Mouse (Mus musculus): ENCODE measurements around the gene B230217C12Rik. TPM values are rescaled to one million over a fixed set of nuclear protein-coding genes. Genes with fewer than 3 reads are reported as not detected.

The B230217C12Rik gene
- polyA plus RNA-seq, 1 experiment from 2014 or later: 53.5 TPM

DNA sequence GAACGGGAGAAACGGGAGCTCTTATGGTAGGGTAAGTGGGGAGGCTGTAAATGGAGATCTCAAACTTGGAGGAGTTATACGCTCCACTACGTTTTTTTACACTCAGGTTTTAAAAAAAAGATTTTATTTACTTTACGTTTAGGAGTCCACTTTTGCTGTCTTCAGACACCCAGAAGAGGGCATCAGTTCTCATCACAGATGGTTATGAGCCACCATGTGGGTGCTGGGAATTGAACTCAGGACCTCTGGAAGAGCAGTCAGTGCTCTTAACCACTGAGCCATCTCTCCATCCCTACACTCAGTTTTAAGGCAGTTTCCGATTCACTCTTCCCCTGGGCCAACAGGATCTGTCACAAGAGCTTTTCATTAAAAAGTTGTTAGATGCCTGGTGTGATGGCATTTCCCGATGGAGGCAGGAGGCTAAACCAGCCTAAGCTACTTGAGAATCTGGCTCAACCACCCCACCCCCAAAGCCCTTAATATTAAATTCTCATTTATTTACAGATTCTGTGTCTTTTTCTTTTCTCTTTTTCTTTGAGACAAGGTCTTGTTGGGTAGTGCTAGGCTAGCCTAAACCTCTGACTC, 44.1 kb downstream of the B230217C12Rik start:
- Histone ChIP-seq H3K4me2 (ENCODE audit: low read depth, low read length) (peak overlapping the region; percentile 53), H3K27me3 (ENCODE audit: control insufficient read depth, insufficient read depth, low read length) (no peaks in the 10 kb centered on the region), H3K9me3 (ENCODE audit: control insufficient read depth, low read length) (no peaks in the 10 kb centered on the region), H3K4me1 (ENCODE audit: control insufficient read depth, insufficient read depth, low read length) (no peaks in the 10 kb centered on the region), H3K9ac (replicated peaks; ENCODE audit: low read depth, low read length) (no peak overlapping the region; the same call in 1 of the 2 replicates), H3K4me3 (ENCODE audit: low read depth, low read length) (peak overlapping the region; percentile 58), H3K27ac (ENCODE audit: low read depth, low read length) (peak overlapping the region; percentile 87), H3K36me3 (ENCODE audit: control insufficient read depth, insufficient read depth, low read length) (no peaks in the 10 kb centered on the region)
- 0 out of 2 replicates have a peak, but pooled peaks have one; percentile 13 for ATAC-seq (ENCODE audit: low read depth)
- 27% methylated on average over 7 of the region's 7 CpGs for WGBS

DNA sequence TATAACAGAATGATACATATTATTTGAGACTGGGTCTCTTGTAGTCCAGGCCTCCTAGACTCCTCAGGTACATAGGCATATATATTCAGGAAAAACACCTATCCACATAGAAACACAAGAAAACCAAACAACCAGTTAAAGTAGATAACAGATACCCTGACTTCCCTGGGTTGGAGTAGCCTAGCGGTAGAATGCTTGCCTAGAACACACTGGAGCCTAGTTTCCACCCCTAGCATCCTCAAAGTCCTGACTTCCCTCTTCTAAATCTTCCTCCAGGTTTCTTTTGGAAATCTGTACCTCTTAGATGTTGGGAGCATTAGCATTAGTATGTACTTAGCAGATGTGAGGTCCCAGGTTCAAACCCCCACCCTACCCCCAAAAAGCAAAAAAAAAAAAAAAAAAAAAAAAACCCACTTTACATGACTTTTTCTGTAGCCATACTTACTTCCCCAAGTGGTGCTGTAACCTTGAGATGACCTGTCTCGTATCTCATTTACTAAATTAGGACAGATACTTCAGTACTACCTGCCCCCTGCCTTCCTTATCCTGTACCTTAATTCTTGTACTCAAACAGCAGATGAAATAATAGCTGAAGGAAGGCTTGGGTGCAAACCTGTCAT, 44.8 kb downstream of the B230217C12Rik start:
- no peak overlapping the region for H3K27ac ChIP-seq (ENCODE audit: low read depth, low read length)
- H3K4me3 ChIP-seq (ENCODE audit: low read depth, low read length): no peak overlapping the region
- H3K9ac ChIP-seq (replicated peaks; ENCODE audit: low read depth, low read length): no peak overlapping the region
- no peaks in the 10 kb centered on the region for H3K27me3 ChIP-seq (ENCODE audit: control insufficient read depth, insufficient read depth, low read length)
- no peaks in the 10 kb centered on the region for H3K36me3 ChIP-seq (ENCODE audit: control insufficient read depth, insufficient read depth, low read length)
- ATAC-seq (ENCODE audit: low read depth): no peak
- H3K4me1 ChIP-seq (ENCODE audit: control insufficient read depth, insufficient read depth, low read length): no peaks in the 10 kb centered on the region
- H3K4me2 ChIP-seq (ENCODE audit: low read depth, low read length): no peak overlapping the region
- no peaks in the 10 kb centered on the region for H3K9me3 ChIP-seq (ENCODE audit: control insufficient read depth, low read length)
- WGBS: 96% methylated on average over 2 of the region's 2 CpGs

DNA sequence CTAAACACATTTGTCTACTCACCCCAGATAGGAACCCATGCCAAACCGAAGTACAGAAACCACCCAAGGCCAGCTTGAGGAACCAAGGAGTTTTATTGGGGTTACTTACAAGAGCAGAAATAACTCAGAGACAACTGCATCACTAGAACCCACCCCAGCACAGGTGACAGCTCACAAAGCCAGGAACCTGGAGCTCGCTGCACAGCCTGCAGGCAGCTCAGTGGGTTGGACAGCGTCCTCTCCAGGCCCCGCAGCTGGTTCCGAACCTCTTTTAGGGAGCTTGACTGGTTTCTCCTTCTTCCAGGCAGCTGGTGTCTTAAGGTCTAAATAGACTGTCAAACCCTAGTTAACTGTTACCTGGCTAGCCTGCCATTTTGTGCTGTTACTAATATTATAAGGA, 51.2 kb downstream of the B230217C12Rik start:
- WGBS: 78% methylated on average over 5 of the region's 5 CpGs
- no peaks in the 10 kb centered on the region for H3K4me1 ChIP-seq (ENCODE audit: control insufficient read depth, insufficient read depth, low read length)
- no peak overlapping the region for H3K27ac ChIP-seq (ENCODE audit: low read depth, low read length)
- H3K4me3 ChIP-seq (ENCODE audit: low read depth, low read length): no peak overlapping the region
- H3K9me3 ChIP-seq (ENCODE audit: control insufficient read depth, low read length): no peaks in the 10 kb centered on the region
- no peak overlapping the region for H3K4me2 ChIP-seq (ENCODE audit: low read depth, low read length)
- ATAC-seq (ENCODE audit: low read depth): no peak
- H3K36me3 ChIP-seq (ENCODE audit: control insufficient read depth, insufficient read depth, low read length): no peaks in the 10 kb centered on the region
- no peaks in the 10 kb centered on the region for H3K27me3 ChIP-seq (ENCODE audit: control insufficient read depth, insufficient read depth, low read length)
- no peak overlapping the region for H3K9ac ChIP-seq (replicated peaks; ENCODE audit: low read depth, low read length)

Other genes with a start within 250 kb of the B230217C12Rik start
- 1.5 and 2.4 TPM in 2 replicates for gene Epop, start 211.1 kb upstream of the B230217C12Rik start, polyA plus RNA-seq (2014; fragmentation: Nextera tagmentation; extraction: Ambion mirVana)
- 4.7 and 5.1 TPM in 2 replicates for gene Mllt6, start 177.4 kb upstream of the B230217C12Rik start, polyA plus RNA-seq (2014; fragmentation: Nextera tagmentation; extraction: Ambion mirVana)
- 28.3 and 38.1 TPM in 2 replicates for gene Cisd3, start 155.0 kb upstream of the B230217C12Rik start, polyA plus RNA-seq (2014; fragmentation: Nextera tagmentation; extraction: Ambion mirVana)
- gene Pcgf2, start 140.3 kb upstream of the B230217C12Rik start, polyA plus RNA-seq (2014; fragmentation: Nextera tagmentation; extraction: Ambion mirVana): 24.7 and 25.8 TPM in 2 replicates
- gene Psmb3, start 137.4 kb upstream of the B230217C12Rik start, polyA plus RNA-seq (2014; fragmentation: Nextera tagmentation; extraction: Ambion mirVana): 441 and 465 TPM in 2 replicates
- gene Pip4k2b, start 96.1 kb upstream of the B230217C12Rik start, polyA plus RNA-seq (2014; fragmentation: Nextera tagmentation; extraction: Ambion mirVana): 4.1 and 6.2 TPM in 2 replicates
- gene Cwc25, start 74.2 kb upstream of the B230217C12Rik start, polyA plus RNA-seq (2014; fragmentation: Nextera tagmentation; extraction: Ambion mirVana): 13.8 and 13.9 TPM in 2 replicates
- 0.36 TPM in 1 of 2 replicates, not detected in the other for gene 1700001P01Rik, start 64.9 kb upstream of the B230217C12Rik start, polyA plus RNA-seq (2014; fragmentation: Nextera tagmentation; extraction: Ambion mirVana)
- 347 and 366 TPM in 2 replicates for gene Rpl23, start 58.3 kb upstream of the B230217C12Rik start, polyA plus RNA-seq (2014; fragmentation: Nextera tagmentation; extraction: Ambion mirVana)
- 82.9 and 99.8 TPM in 2 replicates for gene Lasp1, start 41.8 kb upstream of the B230217C12Rik start, polyA plus RNA-seq (2014; fragmentation: Nextera tagmentation; extraction: Ambion mirVana)
- gene Fbxo47, start 43.4 kb downstream of the B230217C12Rik start, polyA plus RNA-seq (2014; fragmentation: Nextera tagmentation; extraction: Ambion mirVana): 0.63 and 1.5 TPM in 2 replicates
- 0.39 and 0.70 TPM in 2 replicates for gene Plxdc1, start 145.7 kb downstream of the B230217C12Rik start, polyA plus RNA-seq (2014; fragmentation: Nextera tagmentation; extraction: Ambion mirVana)
- 6.1 and 11.0 TPM in 2 replicates for gene Arl5c, start 155.4 kb downstream of the B230217C12Rik start, polyA plus RNA-seq (2014; fragmentation: Nextera tagmentation; extraction: Ambion mirVana)
- 32.4 and 37.1 TPM in 2 replicates for gene Cacnb1, start 182.3 kb downstream of the B230217C12Rik start, polyA plus RNA-seq (2014; fragmentation: Nextera tagmentation; extraction: Ambion mirVana)
- gene Rpl19, start 185.9 kb downstream of the B230217C12Rik start, polyA plus RNA-seq (2014; fragmentation: Nextera tagmentation; extraction: Ambion mirVana): 656 and 678 TPM in 2 replicates
- 16.0 and 18.1 TPM in 2 replicates for gene Stac2, start 212.7 kb downstream of the B230217C12Rik start, polyA plus RNA-seq (2014; fragmentation: Nextera tagmentation; extraction: Ambion mirVana)

All from neural tube, embryonic 14.5 days (tissue).